Mouse (Mus musculus) kidney, postnatal 10 days (tissue): ENCODE measurements around the gene Zfp709.
"Not testable (repeated sequence)": the region's sequence is repeated elsewhere in the genome, so short reads cannot be mapped to it uniquely, and the experiment has no call there.

Source experiments
- DNase-seq: peaks from one replicate; pipeline ENCODE4 v3.0.0; 2021; ENCODE audit warnings: mixed read lengths

Gene Zfp709

DNA sequence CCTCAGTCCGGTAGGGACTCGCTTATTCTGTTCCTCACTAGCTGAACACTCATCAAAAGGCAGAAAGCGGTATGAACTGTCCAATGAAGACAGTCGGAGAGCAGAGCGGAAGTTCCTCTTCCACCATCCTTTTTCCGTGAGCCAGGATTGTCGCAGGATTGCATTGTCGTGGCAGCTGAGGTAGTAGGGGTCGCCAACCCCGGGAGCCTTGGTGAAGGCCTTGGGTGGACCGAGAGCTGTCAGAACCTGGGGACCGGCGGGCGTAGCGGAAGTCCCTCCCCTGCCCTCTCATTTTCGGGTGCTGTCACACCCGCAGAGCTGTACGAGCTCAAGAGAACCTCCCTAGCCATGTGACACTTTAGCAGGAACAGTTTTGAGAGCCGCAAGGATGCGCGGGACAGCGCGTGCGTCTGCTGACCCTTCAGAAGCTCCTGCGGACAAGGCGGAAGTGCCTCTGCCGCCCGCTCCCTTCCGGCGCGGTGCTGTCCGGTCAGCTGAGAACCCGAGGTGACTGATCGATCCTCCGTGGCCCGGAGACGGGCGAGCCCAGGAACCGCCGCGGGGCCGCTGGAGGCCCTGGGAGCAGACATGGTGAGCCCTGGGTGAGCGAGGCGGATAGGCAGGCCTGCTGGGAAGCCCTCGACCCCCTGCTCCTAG is at the start of gene Zfp709:
TSS of gene Zfp709 (plus strand) at position 402 of the 657 bp plus-strand sequence.
- peak; percentile 75 for DNase-seq

DNA sequence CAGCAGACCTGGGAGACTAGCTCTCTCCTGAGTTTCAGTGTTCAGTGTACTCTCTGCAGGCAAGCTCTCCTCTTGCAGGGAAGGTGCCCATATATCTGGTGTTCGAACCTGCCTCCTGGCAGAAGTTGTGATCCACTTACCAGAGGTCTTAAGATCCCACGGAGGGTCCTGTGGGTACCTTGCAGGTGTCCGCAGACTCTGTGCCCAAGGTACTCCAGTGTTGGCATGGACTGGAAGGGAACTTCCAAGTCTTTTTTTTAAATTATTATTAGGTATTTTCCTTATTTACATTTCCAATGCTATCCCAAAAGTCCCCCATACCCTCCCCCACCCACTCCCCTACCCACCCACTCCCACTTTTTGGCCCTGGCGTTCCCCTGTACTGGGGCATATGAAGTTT is 43.6 kb upstream of the Zfp709 start:
- not testable (repeated sequence) for DNase-seq

DNA sequence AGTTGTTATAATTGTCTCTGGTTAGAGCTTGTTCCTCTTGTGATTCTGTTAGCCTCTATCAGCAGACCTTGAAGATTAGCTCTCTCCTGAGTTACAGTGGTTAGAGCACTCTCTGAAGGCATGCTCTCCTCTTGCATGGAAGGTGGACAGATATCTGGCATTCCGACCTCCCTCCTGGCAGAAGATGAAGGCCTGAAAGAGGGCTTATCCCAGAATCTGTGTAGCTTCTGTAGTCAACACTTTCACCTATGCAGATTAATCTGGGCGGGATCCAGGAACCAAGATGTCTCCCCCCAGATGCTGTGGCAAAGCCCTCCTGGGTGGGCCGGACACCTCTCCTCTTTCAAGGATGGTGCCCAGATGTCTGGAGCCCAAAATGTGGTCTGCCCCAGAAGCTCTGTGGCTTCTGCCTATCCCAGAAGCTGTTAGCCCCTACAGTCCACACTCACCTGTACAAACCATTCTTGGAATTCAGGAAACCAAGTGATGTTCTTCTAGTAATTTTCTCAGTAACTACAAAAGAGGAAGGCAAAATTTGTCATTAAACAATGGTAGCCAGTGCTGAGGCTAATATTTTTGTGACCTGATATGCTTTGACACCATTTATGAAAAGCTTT is 40.5 kb upstream of the Zfp709 start:
- DNase-seq = not testable (repeated sequence)

DNA sequence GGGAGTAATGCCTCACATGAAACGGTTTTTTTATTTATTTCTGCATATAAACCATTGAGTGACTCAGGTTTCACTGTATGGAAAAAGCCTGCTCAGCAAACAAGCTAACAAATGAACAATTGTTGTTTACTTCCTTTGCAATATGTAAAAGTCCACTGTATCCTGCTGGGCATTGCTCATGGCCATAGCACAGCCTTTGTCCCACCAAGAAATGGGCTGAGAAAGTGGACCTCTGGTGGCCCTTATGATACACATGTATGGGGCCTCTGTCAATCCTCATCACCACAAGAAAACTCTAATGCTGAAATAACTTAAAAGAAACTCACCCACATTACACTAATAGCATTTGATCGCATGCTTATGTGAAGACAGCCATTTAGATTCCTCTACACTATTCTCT is 39.3 kb upstream of the Zfp709 start:
- not testable (repeated sequence) for DNase-seq

DNA sequence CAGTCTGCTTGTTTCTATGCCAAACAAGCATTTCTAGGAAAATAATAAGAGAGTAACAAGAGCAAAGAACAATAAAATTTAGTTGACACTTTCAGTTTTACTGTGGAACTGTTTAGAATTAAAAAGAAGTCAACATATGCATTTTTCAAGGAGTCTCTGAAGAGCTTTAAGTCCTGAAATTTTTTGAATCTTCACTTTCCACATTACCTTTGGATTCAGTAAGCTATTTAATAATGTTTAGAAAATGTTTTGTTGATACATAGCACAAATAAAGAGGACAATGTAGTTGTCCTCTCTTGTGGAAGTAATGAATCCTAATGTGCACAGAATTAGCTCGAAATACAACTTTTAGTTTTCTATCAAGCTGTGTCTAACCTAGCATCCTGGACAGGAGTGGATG is 37.4 kb upstream of the Zfp709 start:
- not testable (repeated sequence) for DNase-seq

DNA sequence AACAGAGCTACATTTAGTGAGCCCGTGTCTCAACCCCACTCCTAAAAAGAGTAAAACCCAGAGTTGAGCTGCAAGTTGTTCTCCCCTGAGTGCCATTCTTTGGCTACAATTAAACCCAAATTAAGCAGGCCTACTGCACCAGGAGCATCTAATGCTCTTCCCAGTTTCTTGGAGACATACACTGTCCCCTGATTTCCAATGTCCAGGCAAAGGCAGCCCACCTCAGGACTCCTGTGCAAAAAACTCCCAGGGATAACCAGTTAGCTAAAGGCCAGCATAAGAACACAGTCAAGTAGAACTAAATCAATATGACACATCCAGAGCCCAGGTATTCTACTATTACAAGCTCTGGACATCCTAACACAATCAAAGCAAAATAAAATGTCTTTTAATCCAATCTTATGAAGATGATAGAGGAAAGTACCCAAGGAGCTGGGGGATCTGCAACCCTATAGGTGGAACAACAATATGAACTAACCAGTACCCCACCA is 35.8 kb upstream of the Zfp709 start:
- DNase-seq = not testable (repeated sequence)

DNA sequence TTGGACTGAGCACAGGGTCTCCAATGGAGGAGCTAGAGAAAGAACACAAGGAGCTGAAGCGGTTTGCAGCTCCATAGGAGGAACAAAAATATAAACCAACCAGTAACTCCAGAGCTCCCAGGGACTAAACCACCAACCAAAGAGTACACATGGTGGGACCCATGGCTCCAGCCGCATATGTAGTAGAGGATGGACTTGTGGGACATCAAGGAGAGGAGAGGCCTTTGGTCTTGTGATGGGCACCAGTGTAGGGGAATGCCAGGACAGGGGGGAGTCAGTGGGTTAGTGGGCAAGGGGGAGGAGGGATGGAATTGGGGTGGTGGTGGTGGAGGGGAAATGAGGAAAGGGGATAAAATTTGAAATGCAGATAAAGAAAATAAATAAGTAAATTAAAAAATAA is 35.1 kb upstream of the Zfp709 start:
- DNase-seq = not testable (repeated sequence)

DNA sequence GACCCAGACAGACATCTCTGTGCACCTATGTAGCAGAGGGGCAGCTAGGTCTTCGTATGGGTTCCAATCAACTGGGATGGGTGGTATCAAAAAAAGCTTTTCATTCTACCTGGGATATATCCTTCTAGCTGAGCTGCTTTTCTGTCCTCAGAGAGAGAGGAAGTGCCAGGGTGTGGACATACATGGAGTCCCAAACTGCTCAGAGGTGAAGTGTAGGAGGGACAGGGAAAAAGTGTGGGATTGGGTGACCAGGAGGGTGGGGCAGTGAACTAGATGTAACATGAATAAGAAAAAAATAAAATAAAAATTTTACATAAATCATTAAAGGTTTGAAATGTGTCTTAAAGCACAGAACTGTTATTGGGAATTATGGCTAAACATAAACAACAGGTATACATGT is 30.8 kb upstream of the Zfp709 start:
- not testable (repeated sequence) for DNase-seq

DNA sequence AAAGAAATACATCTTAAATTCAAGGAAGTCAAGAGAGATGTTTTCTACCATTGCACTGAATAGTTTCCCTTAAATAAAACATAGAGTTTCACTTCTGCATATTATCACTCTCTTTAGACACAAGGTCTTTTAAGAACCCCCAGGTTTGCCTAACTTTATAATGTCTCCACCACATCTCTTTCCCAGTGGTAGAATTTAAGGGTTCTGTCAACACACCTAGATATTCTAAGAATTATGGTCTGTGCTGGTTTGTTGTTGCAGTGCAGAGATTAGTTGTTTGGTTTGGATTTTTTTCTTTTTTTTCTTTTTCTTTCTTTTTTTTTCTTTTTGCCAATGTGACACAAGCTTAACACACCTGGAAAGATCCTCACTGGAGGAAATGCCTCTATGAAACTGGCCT is 28.5 kb upstream of the Zfp709 start:
- DNase-seq = not testable (repeated sequence)

DNA sequence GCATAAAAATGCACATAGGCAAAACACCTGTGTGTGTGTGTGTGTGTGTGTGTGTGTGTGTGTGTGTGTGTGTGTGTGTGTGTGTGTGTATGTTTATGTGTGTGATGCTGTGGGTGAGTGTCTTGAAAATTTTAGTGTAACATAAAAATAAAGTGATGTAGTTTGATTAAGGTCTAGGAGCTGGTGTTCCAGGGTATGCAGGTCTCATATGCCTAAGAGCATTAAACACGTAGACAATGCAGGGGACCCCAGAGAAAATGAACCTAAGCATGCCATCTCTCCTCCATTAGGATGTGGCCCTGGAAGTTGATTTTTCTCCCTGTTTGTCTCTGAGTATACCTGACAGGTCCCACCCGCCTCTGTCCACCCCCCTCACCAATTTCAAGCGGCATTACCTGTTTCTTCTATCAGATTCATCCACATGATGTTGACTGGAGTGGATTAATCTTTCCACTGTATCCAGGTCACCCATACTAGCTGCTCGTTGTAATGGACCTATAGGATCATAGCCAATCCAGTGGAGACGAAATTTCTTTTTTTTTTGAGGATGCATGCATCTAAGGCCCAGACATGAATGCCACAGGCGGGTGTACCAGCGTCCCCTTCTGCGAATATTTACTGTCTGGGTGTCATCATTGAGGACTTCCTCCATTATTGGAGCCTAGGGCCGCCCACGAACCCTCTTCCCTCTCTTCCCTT is 25.0 kb upstream of the Zfp709 start:
- not testable (repeated sequence) for DNase-seq

DNA sequence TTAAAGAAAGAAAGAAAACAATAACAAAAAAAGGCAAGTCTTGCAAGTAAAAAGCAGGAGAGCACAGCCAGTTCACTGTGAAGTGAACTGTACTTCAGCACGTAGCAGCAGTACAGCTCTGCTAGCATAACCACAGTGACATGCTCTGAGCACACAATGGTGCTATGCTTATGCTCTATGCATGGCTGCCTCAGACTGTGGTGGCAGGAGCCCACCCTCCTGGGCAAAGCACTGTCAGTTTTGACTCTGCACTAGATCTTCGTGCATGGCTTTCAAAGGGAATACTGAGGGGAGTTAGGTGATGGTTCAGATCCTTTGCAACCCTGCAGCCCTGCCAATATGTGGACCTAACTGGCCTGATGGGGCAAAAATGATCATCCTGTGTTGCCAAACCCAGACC is 24.5 kb upstream of the Zfp709 start:
- DNase-seq = not testable (repeated sequence)

DNA sequence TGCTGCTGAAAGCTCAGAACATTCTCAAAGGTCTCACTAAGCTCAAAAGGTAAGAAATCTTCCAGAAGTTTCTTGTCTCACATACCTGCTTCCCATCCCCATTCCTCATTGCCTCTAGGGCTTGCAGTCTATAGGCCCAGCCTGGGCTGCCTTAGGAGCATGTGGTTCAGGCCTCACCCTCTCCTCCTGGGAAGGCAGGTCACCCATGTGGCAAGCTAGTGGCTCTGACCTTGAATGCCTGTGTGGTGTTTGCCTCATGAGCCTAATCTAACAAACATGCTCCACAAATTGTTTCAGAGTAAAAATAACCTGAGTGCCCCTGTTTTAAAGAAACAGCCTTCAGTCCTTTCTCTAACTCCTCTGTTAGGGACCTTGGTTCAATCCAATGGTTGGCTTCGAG is 20.3 kb upstream of the Zfp709 start:
- not testable (repeated sequence) for DNase-seq

DNA sequence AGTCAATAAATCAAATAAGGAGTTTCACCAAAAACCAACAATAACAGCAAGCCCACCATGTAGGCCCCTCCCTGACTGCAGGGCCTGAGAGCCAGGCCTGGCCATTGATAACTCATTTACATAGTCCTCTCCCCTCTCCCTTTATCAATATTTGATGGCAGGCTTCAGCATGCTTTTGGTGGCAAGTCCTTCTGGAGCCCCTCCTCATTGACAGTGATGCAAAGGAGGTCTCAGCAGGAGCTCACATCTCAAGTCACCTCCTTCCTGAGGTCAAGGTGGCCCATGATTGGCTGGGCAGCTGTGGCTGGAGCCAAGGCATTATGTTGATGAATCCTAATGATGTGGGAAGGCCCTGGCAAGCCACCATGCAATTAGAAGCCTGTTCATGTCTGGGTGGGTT is 19.8 kb upstream of the Zfp709 start:
- DNase-seq = not testable (repeated sequence)

DNA sequence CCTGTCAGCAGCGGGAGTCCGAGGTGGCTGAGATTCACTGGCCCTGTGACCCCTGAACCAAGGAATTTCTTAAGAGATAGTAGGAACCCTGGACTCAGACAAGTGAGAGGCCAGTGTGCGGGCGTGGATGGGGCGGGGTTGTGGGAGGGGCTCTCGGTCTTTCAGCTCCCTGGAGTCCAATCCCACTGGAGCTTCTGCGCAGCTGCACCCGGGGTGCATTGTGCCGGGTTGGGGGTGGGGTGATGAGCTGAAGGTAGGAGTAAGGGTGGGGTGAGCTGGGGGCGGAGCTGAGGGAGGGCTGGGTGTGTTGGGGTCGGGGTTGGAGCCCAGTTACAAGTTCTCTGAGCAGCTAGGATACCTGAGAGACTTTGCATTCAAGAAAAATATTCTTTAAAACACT is 18.8 kb downstream of the Zfp709 start:
- not testable (repeated sequence) for DNase-seq

DNA sequence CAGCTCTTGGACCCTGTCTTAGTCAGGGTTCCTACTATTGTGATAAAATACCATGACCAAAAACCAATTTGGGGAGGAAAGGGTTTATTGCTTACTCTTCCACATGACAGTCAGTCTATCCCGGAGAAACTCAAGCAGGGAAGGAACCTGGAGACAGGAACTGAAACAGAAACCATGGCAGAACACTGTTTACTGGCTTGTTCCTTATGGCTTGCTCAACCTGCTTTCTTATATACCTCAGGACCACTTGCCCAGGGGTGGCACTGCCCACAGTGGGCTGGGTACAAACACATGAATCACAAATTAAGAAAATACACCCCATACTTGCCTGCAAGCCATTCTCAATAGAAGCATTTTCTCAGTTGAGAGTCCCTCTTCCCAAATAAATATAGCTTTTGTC is 21.3 kb downstream of the Zfp709 start:
- DNase-seq = not testable (repeated sequence)

DNA sequence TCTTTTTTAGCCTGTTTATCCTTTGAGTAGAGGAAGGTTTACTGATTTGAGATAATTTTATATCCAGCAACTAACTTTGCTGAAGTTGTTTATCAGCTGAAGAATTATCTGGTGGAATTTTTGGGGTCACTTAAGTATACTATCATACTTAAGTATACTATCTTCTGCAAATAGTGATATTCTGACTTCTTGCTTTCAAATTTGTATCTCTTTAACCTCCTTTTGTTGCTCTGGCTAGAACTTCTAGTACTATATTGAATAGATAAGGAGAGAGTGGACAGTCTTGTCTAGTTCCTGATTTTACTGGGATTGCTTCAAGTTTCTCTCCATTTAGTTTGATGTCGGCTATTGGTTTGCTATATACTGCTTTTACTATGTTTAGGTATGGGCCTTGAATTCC is 25.0 kb downstream of the Zfp709 start:
- DNase-seq = no peak

DNA sequence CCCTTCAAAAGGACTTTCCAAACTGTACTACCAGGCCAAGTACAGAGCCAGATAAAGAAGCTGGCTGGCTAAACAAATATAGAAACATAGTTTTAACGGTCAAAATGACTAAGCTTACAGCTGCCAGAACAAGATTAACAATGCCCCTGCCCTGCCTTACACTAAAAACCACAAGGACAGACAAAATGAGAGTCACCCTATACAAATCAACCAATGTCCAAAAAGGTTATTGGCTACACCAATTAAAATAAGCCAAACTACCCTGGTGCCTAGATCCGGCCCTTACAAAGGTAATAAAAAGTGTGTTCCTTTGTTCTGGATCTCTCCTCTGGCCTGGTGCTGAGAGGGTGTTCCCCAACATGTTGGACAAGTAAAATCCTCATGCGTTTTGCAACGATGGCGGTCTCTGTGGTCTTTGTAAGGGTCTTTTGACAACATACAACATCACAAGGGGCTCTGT is 26.0 kb downstream of the Zfp709 start:
- peak; percentile 10 for DNase-seq

DNA sequence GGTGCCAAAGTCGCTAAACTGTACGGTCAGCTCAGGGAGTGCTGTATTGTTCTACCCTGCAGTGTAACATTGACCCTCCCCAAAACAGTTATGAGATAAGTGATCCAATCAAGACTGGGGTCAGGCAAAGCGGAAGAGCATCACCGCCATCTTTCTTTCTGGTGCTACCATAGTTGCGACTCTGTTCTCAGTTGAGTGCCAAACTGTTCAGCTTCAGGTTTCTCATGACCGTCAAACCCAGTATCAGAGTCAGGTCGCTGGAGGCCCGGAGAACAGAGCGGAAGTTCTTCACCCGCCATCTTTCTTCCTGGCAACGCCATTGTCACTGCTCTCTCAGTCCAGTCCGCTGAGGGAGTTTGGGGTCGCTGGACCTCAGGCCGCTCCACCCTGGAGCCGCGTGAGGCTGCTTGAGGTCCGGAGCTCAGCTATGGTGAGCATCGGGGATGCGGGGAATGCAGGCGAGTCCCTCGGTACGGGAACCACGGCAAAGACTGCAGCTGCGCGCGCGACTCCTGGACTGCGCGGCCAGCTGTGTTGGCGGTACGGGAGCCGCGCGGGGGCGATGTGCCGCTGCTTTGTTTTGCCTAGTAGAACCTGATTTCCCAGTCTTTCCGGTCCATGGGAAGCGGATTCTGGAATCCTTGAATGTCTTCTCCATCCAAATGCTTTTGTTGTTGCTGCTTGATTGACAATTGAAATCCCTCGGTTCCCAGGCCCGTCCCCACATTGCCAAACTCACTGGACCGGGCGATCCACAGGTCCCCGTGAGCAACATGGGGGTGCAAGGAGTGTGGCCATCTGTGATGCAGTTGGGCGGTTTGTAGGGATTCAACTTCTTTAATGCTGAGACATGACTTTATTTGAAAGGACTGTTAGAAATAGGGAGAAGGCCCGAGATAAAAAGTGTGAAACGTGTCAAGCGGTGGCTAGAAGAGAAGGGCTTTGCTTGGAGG is 26.8 kb downstream of the Zfp709 start, which contains the start of the genes Zfp882 and Zfp617:
TSS of gene Zfp882 (plus strand) at position 300 of the 953 bp plus-strand sequence.
TSS of gene Zfp617 (plus strand) at position 327 of the 953 bp plus-strand sequence.
- peak; percentile 92 for DNase-seq

DNA sequence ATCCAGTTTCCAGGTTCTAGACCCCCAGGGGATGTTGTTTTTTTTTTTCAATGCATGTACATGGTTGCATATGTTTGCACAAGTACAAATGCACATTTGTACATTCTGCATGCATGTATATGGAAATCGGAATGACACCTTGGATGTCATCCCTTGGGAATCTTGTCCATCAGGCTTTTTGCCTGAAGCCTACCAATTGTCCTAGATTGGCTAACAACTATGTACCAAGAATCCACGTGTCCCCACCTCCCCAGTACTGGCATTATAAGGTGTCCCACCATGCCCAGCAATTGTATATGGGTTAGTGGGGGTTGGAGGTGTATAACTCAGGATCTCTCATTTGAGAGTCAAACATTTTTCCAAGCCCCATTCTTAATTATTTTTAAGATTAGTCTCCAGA is 30.5 kb downstream of the Zfp709 start:
- DNase-seq = no peak

DNA sequence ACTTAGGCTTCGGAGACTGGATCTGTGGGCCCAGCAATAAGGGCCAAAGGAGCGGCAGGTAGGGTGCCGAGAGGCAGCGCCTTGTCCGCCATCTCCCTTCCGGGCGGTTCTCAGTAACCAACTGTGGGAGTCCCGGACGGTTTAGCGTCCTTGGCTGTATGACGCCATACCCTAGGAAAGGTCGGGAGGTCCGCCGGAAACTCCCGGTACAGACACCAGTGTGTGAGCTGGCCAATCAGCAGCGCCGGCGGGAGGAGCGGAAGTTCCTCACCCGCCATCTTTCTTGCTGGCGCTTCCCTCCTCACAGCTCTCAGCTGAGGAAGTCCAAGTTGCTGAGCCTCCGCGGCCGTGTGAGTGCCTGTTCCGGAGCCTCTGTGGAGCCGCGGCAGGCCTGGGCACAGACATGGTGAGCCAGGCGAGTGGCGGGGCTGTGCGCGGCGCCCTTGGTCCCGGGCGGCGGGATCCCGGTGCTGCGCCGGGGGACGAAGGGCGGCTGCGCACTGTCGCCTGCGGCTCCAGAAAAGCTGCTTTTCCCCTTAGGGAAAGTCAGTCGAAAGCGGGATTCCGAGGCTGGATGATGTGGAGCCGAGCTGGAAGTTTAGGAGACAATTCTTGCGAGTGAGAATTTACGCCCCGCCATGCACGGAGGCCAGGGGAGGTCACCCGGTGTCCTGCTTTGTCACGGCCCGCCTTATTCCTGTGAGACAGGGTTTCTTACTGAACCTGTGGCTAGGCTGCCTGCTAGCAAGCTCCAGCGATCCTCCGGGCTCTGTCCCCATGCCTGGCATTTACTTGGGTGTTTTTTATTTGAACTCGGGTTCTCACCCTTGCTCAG is 41.0 kb downstream of the Zfp709 start:
- DNase-seq = peak; percentile 97

DNA sequence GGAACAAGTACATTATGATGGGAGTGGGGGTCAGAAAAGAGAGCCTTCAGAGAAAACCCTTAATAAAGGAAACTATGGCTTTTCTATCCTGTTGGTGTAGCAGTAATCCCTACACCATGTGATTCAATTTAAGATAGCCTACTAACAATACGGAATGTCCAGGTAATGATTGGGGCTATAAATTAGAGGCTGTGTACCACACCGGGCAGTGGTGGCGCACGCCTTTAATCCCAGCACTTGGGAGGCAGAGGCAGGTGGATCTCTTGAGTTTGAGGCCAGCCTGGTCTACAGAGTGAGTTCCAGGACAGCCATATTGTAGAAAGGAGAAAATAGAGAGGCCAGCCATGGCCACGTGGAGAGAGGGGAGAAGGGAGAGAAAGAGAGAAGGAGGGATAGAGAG is 44.0 kb downstream of the Zfp709 start:
- no peak for DNase-seq
